Mouse (Mus musculus) kidney, adult 2 months (tissue): Measurements from ENCODE around the gene H2-Oa.

Experiments used
- CTCF ChIP-seq: fragments of 200-500 bp; conservative IDR thresholded peaks from 2 replicates; pipeline ENCODE4 v1.5.1; 2011; ENCODE audit warnings: low read depth, mild to moderate bottlenecking, control low read depth, low read length, moderate library complexity, mixed read lengths; ENCODE audit not compliant: insufficient read depth, insufficient read length
- POLR2A ChIP-seq: fragments of 200-500 bp; IDR thresholded peaks from one replicate; pipeline ENCODE4 v1.6.1; 2011; ENCODE audit warnings: low read depth, low read length, control low read depth

DNA sequence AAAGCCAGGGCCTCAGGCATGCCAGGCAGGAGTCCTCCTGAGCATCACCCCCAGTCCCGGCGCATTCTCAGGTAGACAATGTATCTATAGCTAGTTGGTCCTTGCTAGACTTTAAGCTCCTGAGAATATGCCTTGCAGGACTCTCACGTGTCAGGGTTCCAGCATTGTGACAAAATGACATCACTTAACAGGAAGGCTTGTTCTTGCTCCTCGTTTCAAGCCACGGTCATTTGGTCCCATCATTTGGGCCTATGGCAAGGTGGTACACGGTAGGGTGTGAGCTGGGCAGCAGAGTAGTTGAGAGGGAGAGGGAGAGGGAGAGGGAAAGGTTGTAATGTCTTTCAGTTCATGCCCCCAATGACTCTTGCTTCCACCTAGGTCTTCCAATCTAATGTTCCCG is 39.8 kb downstream of the H2-Oa start:
- TF ChIP-seq POLR2A: no peak
- TF ChIP-seq CTCF: no peak
